Mouse (Mus musculus) testis, adult 2 months (tissue): ENCODE data around the gene Egfl8.

Experiments used
- CTCF ChIP-seq: fragments of 200-500 bp; IDR thresholded peaks from 2 replicates; pipeline ENCODE4 v1.5.1; 2012; ENCODE audit warnings: low read depth, mild to moderate bottlenecking, inconsistent platforms, low read length, moderate library complexity; ENCODE audit not compliant: control insufficient read depth, insufficient read depth, insufficient replicate concordance
- POLR2A ChIP-seq: fragments of 200-500 bp; IDR thresholded peaks from 2 replicates; pipeline ENCODE4 v1.6.1; 2012; ENCODE audit warnings: low read depth, mild to moderate bottlenecking, inconsistent platforms, low read length, moderate library complexity; ENCODE audit not compliant: control insufficient read depth

DNA sequence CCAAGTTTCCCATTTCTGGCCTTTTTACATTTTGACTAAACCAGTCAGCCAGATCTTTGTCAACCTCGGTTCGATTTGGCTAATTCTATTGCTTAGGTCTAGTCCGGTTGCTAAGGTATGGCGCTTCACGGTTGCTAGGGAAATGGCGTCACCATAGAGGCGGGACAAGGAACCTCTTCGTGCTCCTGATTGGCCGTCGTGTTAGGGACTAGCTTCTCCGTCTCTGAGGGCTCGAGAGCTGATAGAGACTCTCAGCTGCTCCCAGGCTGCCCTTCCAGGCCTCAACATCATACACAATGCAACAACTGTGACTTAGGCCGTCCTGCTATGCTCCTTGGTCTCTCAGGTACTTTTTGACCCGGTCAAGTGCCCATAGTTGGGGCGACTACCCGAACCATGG lies 28.8 kb upstream of the Egfl8 start, which contains the start of gene Fkbpl:
- no peak for TF ChIP-seq CTCF
- TF ChIP-seq POLR2A = peak; percentile 85
